Mouse (Mus musculus): ENCODE data around the gene Tfap4. TPM values are rescaled to one million over a fixed set of nuclear protein-coding genes. Genes with fewer than 3 reads are reported as not detected.

The Tfap4 gene
- polyA plus RNA-seq (2016; fragmentation: Nextera tagmentation; extraction: Ambion mirVana) = 8.1 and 8.4 TPM in 2 replicates

DNA sequence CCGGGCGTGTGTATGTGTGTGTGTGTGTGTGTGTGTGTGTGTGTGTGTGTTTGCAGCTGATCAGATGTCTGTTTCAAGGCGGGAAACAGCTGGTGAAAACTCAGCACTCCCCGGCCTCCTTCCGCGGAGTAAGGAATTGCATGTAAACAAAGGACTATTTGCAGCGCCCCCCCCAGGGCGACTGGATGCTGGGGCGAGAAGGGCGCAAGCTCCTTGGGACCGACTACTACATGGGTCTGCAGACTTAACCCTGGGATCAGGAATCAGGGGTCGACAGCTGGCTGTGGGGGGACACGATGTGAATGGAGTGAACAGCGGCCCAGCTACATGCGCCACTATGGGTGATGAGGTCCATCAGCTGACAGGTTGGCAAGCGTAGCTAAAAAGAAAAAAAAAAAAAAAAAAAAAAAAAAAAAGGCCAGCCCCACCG lies at the start of gene Tfap4:
Gene Tfap4, minus strand, starts transcription at position 140 of the 430 bp plus-strand sequence.
- ATAC-seq (ENCODE audit: insufficient number of reproducible peaks, low FRiP score) = peak; percentile 45
- peaks cover 5% of the 10 kb centered on the region; the same call in 1 of the 2 replicates for H3K36me3 ChIP-seq
- no peaks in the 10 kb centered on the region for H3K9me3 ChIP-seq (replicated peaks)
- peaks cover 19% of the 10 kb centered on the region for H3K4me1 ChIP-seq (replicated peaks)
- peak within 1 kb of the TSS; percentile 91 for H3K27ac ChIP-seq (ENCODE audit: poor library complexity, severe bottlenecking)
- peak within 1 kb of the TSS; percentile 86 for H3K4me3 ChIP-seq
- H3K4me2 ChIP-seq = peak within 1 kb of the TSS; percentile 96
- peak within 1 kb of the TSS; percentile 91 for H3K9ac ChIP-seq
- no peaks in the 10 kb centered on the region for H3K27me3 ChIP-seq (replicated peaks)
- under 1% methylated on average over 17 of the region's 17 CpGs for whole genome bisulfite sequencing

DNA sequence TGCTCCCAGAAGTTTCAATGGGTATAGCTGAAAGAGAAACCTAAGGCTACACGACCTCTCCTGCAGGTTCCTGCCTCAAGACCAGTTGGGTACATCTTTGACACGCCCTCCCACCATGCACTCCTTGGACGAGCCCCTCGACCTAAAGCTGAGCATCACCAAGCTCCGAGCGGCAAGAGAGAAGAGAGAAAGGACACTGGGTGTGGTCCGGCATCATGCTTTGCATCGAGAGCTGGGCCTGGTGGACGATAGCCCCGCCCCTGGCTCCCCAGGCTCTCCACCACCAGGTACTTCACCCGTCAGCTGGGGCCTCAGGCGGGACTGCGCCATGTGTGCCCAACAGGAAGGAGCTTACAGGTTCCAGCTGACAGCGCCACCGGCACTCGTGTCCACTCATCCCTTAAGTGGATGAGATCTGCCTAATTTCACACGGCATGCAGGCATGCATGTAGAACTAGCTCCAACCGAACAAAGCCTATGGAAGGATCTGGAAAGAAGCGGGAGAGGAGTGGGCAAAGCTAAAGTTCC lies 48.9 kb upstream of the Tfap4 start:
- Histone ChIP-seq H3K4me1 (replicated peaks) (peaks cover 45% of the 10 kb centered on the region), H3K9ac (no peak overlapping the region)

DNA sequence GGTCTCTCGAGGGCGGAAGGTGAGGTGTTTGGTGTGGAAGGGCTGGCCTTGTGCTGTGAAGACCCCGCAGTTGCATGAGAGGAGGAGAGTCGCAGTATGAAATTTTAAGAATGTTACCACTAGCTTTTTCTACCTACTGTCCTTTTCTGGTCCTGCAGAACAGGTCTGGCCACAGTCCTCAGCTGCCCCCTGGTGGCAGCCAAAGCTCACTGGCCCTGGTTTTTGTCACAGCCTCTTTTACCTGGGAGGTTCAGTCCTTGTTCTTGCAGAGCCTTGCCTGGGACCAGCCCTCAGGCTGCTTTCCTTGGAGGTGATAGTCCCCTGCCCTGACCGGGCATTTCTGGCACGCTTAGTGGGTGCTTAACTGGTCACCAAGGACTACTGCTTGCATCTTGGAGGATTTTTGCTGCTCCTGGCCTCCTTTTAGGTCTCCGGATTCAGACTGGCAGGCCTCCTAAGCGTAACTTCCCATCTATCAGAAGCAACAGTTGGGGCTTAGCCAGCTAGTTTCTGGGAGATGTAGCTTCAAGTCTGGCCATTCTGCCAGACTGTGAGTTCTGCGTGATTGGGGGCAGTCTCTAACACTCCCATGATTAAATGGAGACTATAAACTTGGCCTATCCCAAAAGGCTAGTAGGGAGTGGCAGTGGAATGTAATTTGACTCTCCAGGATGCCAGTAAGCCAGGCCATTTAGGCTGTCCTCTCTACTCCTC lies 48.3 kb upstream of the Tfap4 start:
- H3K27me3 ChIP-seq (replicated peaks) = no peaks in the 10 kb centered on the region
- no peaks in the 10 kb centered on the region for H3K9me3 ChIP-seq (replicated peaks)
- no peak; the same call in 1 of the 2 replicates for ATAC-seq (ENCODE audit: insufficient number of reproducible peaks, low FRiP score)
- H3K4me3 ChIP-seq = no peak overlapping the region
- H3K27ac ChIP-seq (ENCODE audit: poor library complexity, severe bottlenecking) = no peak overlapping the region; the same call in 1 of the 2 replicates
- no peak overlapping the region; the same call in 1 of the 2 replicates for H3K9ac ChIP-seq
- 47% methylated on average over 9 of the region's 9 CpGs for WGBS
- H3K4me2 ChIP-seq = no peak overlapping the region
- H3K36me3 ChIP-seq = peaks cover 37% of the 10 kb centered on the region
- H3K4me1 ChIP-seq (replicated peaks) = peaks cover 51% of the 10 kb centered on the region

More for the DNA sequence above, 48.9 kb upstream of the Tfap4 start:
- Histone ChIP-seq H3K9me3 (replicated peaks) (no peaks in the 10 kb centered on the region), H3K4me3 (no peak overlapping the region), H3K27me3 (replicated peaks) (no peaks in the 10 kb centered on the region), H3K27ac (ENCODE audit: poor library complexity, severe bottlenecking) (no peak overlapping the region), H3K36me3 (peaks cover 43% of the 10 kb centered on the region), H3K4me2 (no peak overlapping the region)
- ATAC-seq (ENCODE audit: insufficient number of reproducible peaks, low FRiP score) = no peak
- 85% methylated on average over 19 of the region's 19 CpGs for WGBS

DNA sequence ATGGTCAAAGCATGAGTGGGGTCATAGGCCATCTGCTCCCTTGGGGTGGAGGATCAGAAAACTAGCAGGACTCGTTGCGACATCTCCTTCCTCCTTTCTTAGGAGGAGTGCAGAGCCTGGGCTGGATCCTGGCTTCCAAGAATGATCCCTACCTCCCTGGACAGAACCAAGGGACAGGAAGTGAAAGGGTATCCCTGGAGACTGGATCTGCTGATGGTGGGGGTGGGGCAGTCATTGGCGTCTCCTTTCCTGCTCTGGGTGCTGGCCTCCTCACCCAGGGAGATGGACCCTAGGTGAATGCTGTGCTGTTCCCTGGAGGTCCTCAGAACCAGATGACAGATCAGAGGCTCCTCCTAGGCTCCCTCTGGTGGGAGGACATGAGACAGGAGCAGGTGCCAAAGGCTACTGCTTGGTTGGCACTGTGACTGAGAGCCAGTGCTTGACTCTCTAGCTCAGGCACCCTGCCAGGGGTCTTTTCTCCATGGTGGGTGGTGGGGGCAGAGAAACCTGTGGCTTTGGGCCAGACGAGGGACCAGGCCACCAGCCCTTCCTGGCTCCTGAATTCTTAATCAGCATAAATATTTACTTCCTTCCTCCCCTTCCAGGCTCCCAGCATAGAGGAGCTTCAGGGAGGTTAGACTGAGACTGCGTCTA lies 46.9 kb upstream of the Tfap4 start:
- H3K4me3 ChIP-seq = no peak overlapping the region
- H3K27ac ChIP-seq (ENCODE audit: poor library complexity, severe bottlenecking) = peak overlapping the region; percentile 75
- peak overlapping the region; percentile 49 for H3K9ac ChIP-seq
- H3K4me2 ChIP-seq = peak overlapping the region; percentile 40
- 0 out of 2 replicates have a peak, but pooled peaks have one; percentile 5 for ATAC-seq (ENCODE audit: insufficient number of reproducible peaks, low FRiP score)
- H3K9me3 ChIP-seq (replicated peaks) = no peaks in the 10 kb centered on the region
- WGBS = 22% methylated on average over 5 of the region's 5 CpGs
- no peaks in the 10 kb centered on the region for H3K27me3 ChIP-seq (replicated peaks)
- H3K4me1 ChIP-seq (replicated peaks) = peaks cover 64% of the 10 kb centered on the region
- peaks cover 27% of the 10 kb centered on the region for H3K36me3 ChIP-seq

DNA sequence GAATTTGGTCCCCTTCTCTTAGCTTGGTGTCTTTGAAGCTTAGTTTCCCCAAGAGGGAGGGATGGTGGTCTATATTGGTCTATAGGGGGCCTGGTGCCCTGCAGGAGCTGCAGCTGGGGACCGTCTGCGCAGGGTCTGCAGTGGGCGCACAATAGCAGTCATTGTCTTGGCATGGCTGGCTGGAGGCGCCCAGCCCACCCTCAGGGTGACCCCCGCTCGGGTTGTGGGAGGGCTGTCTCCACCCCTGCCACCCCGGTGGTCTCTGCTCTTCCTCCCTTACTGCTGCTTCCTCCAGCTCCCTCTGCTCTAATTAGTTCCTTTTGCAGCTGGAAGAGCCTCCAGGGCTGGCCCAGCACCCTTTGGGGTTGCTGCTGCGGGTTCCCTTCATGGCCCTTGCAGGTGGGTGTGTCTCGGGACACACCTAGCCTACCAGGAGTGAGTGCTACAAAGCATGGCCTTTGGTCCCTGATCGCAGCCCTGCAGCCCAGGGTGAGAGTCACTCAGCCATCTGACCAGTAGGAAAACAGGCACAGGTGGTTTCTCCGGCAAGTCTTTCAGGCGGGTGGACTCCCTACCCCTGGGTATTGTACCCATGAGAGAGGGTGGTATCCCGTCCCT lies 46.0 kb upstream of the Tfap4 start:
- Histone ChIP-seq H3K9me3 (replicated peaks) (no peaks in the 10 kb centered on the region), H3K36me3 (peaks cover 19% of the 10 kb centered on the region), H3K4me1 (replicated peaks) (peaks cover 74% of the 10 kb centered on the region), H3K27me3 (replicated peaks) (no peaks in the 10 kb centered on the region), H3K4me3 (no peak overlapping the region), H3K4me2 (no peak overlapping the region), H3K9ac (peak overlapping the region; percentile 26; the same call in 1 of the 2 replicates), H3K27ac (ENCODE audit: poor library complexity, severe bottlenecking) (peak overlapping the region; percentile 75; the same call in 1 of the 2 replicates)
- WGBS = 68% methylated on average over 13 of the region's 13 CpGs
- no peak for ATAC-seq (ENCODE audit: insufficient number of reproducible peaks, low FRiP score)

DNA sequence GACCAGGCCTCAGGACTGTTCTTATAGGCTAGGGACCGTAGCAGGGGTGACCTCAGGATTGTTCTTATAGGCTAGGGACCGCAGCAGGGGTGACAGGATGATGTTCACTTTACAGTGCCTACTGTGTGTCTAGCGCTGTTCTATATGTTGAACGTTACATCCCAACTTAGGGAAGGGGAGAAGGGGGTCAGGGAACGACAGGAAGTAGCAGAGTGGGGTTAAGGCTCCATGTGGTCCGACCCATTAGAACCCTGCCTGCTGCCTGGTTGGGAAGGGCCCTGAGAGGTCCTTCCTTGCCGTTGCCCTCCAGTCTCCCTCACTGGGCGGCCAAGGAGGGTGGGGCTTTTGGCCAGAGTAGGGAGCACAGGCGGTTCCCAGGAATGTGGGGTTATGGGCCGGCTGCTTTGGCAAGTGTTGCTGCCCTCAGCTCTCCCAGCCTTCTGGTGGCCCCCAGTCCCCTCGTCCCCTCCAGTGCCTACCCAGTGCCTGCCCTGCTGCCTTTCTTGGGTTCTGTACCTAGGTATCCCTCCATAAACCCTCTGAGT lies 44.7 kb upstream of the Tfap4 start:
- H3K4me2 ChIP-seq = no peak overlapping the region
- H3K4me3 ChIP-seq = no peak overlapping the region

DNA sequence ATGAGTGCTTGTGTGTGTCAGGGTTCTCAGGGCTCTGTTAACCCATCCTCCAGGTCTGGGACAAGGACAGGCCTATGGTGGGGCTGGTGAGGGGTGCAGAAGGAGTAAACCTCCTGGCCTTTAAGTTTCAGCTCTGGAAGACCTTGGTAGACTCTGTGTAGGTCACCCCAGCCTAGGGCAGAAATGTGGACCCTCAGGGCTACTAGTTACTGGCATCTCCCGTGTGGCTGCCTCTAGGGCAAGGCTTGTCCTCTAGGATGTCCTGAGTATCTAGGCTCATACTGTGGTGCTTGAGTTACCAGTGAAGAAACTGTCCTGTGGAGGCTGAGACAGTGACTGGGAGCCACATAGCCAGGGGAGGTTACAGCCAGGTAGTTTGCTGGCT lies 43.8 kb upstream of the Tfap4 start:
- Histone ChIP-seq H3K36me3 (no peaks in the 10 kb centered on the region; the same call in 1 of the 2 replicates), H3K9ac (peak overlapping the region; percentile 53), H3K4me3 (no peak overlapping the region), H3K4me2 (peak overlapping the region; percentile 49), H3K27me3 (replicated peaks) (no peaks in the 10 kb centered on the region), H3K27ac (ENCODE audit: poor library complexity, severe bottlenecking) (peak overlapping the region; percentile 84), H3K4me1 (replicated peaks) (peaks cover 95% of the 10 kb centered on the region), H3K9me3 (replicated peaks) (no peaks in the 10 kb centered on the region)
- 43% methylated on average over 1 of the region's 1 CpGs for WGBS
- ATAC-seq (ENCODE audit: insufficient number of reproducible peaks, low FRiP score) = no peak

More for the DNA sequence above, 44.7 kb upstream of the Tfap4 start:
- Histone ChIP-seq H3K36me3 (peaks cover 8% of the 10 kb centered on the region), H3K9me3 (replicated peaks) (no peaks in the 10 kb centered on the region), H3K4me1 (replicated peaks) (peaks cover 86% of the 10 kb centered on the region), H3K27me3 (replicated peaks) (no peaks in the 10 kb centered on the region), H3K27ac (ENCODE audit: poor library complexity, severe bottlenecking) (peak overlapping the region; percentile 84), H3K9ac (peak overlapping the region; percentile 53)
- WGBS = 66% methylated on average over 11 of the region's 11 CpGs
- ATAC-seq (ENCODE audit: insufficient number of reproducible peaks, low FRiP score) = no peak

DNA sequence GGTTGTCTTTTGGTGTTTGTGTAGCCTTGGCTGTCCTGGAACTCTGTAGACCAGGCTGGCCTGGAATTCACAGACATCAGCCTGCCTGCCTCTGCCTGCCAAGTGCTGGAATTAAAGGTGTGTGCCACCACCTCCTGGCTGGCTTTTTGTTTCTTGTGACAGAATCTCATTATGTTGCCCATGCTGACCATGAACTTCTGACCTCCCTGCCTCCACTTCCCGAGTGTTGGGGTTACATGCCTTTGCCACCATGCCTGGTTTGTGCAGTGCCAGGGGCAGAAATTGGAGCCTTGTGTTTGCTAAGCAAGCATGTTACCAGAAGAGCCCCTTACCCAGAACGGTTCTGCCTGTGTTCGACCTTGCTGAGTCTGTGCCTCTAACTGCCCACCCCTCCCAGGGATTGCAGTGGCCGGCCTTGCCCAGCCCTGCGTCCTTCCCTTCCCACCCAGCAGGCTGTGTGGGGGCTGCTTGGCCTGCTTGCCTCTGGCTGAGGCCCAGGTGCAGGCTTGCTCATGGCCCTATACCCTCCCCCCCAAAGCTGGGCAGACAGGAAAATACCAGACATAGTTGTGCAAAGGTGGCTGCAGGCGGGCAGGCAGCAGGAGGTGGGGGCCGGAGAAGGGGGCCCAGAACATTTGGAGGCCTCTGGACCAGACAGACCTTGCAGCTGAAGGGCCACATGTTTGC lies 43.3 kb upstream of the Tfap4 start:
- peak overlapping the region; percentile 49 for H3K4me2 ChIP-seq
- no peaks in the 10 kb centered on the region for H3K36me3 ChIP-seq
- H3K27me3 ChIP-seq (replicated peaks) = no peaks in the 10 kb centered on the region
- H3K9ac ChIP-seq = peak overlapping the region; percentile 53
- ATAC-seq (ENCODE audit: insufficient number of reproducible peaks, low FRiP score) = peak; percentile 12; the same call in 1 of the 2 replicates
- no peak overlapping the region for H3K4me3 ChIP-seq
- H3K4me1 ChIP-seq (replicated peaks) = peaks cover 98% of the 10 kb centered on the region
- no peaks in the 10 kb centered on the region for H3K9me3 ChIP-seq (replicated peaks)
- peak overlapping the region; percentile 84 for H3K27ac ChIP-seq (ENCODE audit: poor library complexity, severe bottlenecking)
- 19% methylated on average over 7 of the region's 7 CpGs for WGBS

DNA sequence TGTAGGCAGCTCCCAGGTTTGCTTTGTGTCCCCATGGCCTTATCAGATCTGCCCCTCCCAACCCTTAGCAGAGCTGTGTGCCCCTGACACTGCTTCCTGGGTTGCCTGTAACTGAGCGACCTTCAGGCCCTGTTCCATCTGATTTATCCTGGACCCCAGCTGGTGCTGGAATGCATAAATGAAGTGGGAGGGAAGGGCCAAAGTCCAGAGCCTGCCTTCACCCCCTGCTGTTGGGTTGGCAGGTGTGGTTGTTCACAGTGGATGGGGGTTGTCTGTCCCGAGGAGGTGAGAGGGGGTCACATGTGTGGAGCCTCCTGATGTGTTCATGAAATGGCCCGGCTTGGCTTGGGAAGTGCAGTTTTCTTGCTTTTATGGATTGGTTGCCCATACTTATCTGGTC lies 42.5 kb upstream of the Tfap4 start:
- H3K4me3 ChIP-seq = no peak overlapping the region
- peak overlapping the region; percentile 49 for H3K4me2 ChIP-seq
- H3K9me3 ChIP-seq (replicated peaks) = no peaks in the 10 kb centered on the region
- 0 out of 2 replicates have a peak, but pooled peaks have one; percentile 5 for ATAC-seq (ENCODE audit: insufficient number of reproducible peaks, low FRiP score)
- peak overlapping the region; percentile 84 for H3K27ac ChIP-seq (ENCODE audit: poor library complexity, severe bottlenecking)
- 14% methylated on average over 3 of the region's 3 CpGs for WGBS
- H3K4me1 ChIP-seq (replicated peaks) = peaks cover 99% of the 10 kb centered on the region
- H3K36me3 ChIP-seq = no peaks in the 10 kb centered on the region
- H3K9ac ChIP-seq = peak overlapping the region; percentile 53
- H3K27me3 ChIP-seq (replicated peaks) = no peaks in the 10 kb centered on the region

DNA sequence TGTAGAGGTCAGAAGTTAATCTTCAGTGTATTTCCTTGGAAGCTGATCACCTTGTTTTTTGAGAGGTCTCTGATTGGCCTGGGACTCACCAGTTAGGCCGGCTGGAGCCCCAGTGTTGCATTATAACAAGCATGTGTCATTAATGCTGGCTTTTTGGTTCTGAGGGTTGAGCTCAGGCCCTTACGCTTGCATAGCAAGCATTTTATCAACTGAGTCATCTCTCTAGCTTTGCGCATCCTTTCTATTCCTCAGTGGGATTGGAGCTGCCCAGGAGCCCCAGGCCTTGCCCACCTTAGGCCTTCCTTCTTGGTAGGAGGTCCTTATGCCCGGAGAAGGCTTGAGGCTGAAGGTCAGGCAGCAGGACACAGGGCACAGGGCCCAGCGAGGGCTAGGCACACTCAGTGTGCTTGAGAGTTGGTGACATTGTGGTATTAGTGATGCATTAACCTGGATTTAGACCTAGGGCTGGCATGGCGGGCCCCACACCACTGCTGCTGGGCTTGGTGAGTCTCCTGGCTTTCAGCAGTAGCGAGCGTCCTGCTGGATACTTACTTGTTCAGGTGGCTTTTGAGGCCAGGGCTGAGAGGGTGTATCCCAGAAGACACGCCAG lies 41.2 kb upstream of the Tfap4 start:
- H3K9me3 ChIP-seq (replicated peaks) = no peaks in the 10 kb centered on the region
- ATAC-seq (ENCODE audit: insufficient number of reproducible peaks, low FRiP score) = no peak
- no peaks in the 10 kb centered on the region for H3K36me3 ChIP-seq
- H3K27ac ChIP-seq (ENCODE audit: poor library complexity, severe bottlenecking) = peak overlapping the region; percentile 72
- peaks cover 99% of the 10 kb centered on the region for H3K4me1 ChIP-seq (replicated peaks)
- 60% methylated on average over 9 of the region's 9 CpGs for WGBS
- no peaks in the 10 kb centered on the region for H3K27me3 ChIP-seq (replicated peaks)
- peak overlapping the region; percentile 22; the same call in 1 of the 2 replicates for H3K4me2 ChIP-seq
- H3K9ac ChIP-seq = no peak overlapping the region
- no peak overlapping the region for H3K4me3 ChIP-seq

Measured in heart, embryonic 12.5 days (tissue).